Comparison of ENCODE assay signal across 8 mouse cellular contexts in genomic region chr11:3167571-3168001, GRCm38 (mm10). TPM values are rescaled to one million over a fixed set of nuclear protein-coding genes. Genes with fewer than 3 reads are reported as not detected.
A peak's percentile ranks its signal among the peaks of the same experiment; 100 is the strongest.
DNase-seq lines count a peak whose midpoint lies in the region; ATAC-seq lines count a peak whose summit lies in the region.
"Not testable (repeated sequence)": the region's sequence is repeated elsewhere in the genome, so short reads cannot be mapped to it uniquely, and the experiment has no call there.

No protein-coding gene starts in this region.

- H3K27me3 ChIP-seq in forebrain, embryonic 16.5 days (replicated peaks; ENCODE audit: control insufficient read depth, insufficient read depth, low read length): not testable (repeated sequence)

- H3K36me3 ChIP-seq in forebrain, embryonic 16.5 days (ENCODE audit: control insufficient read depth, insufficient read depth): not testable (repeated sequence)

- 68% methylated on average over 4 of the region's 4 CpGs for WGBS in forebrain, embryonic 16.5 days

- not testable (repeated sequence) for H3K4me2 ChIP-seq in forebrain, embryonic 16.5 days (ENCODE audit: low read length)

- intact Hi-C loops in left cerebral cortex, postnatal 25 days (cut with DNase I): not testable (repeated sequence)

- not testable (repeated sequence) for H3K9me3 ChIP-seq in forebrain, embryonic 16.5 days (ENCODE audit: control insufficient read depth, low read length)

- DNase-seq in 3T3-L1 (ENCODE audit: low read depth, low spot score): peak; percentile 31
- DNase-seq in adrenal gland, adult (ENCODE audit: inconsistent age in 2 of 2, low spot score in 1 of 2): peak; percentile 46 to 85
- peak; percentile 75 to 79 for DNase-seq in heart, adult 9 months (ENCODE audit: low spot score in 2 of 2)
- DNase-seq in kidney, adult 18-20 months: peak; percentile 72
- peak; percentile 50 to 61 for DNase-seq in left cerebral cortex, postnatal 25 days (ENCODE audit: low spot score in 2 of 2)
- DNase-seq in testis, postnatal 10 days (ENCODE audit: low spot score): peak; percentile 77

- not testable (repeated sequence) for H3K27ac ChIP-seq in forebrain, embryonic 16.5 days (ENCODE audit: low read length)

- not testable (repeated sequence) for H3K4me3 ChIP-seq in forebrain, embryonic 16.5 days (replicated peaks; ENCODE audit: low read length)

- 0 out of 2 replicates have a peak, but pooled peaks have one; percentile 4 for ATAC-seq in forebrain, embryonic 16.5 days
- peak; percentile 2; the same call in 1 of the 2 replicates for ATAC-seq in monocyte, adult 5-6 weeks (replicated peaks; ENCODE audit: insufficient number of reproducible peaks, low FRiP score, low TSS enrichment, poor library complexity, severe bottlenecking)

- not testable (repeated sequence) for H3K9ac ChIP-seq in forebrain, embryonic 16.5 days (replicated peaks; ENCODE audit: low read depth, low read length)

- H3K4me1 ChIP-seq in forebrain, embryonic 16.5 days (replicated peaks; ENCODE audit: control insufficient read depth, insufficient read depth, low read length): not testable (repeated sequence)

RNA-seq across cellular contexts. Expression of gene Sfi1, which starts 25.7 kb away (rescaled TPM):
- polyA plus RNA-seq in forebrain, embryonic 16.5 days (2015; fragmentation: Nextera tagmentation; extraction: Ambion mirVana): 17.2 and 23.9 TPM in 2 replicates
- total RNA-seq in left cerebral cortex, postnatal 25 days (2021): 10 to 100 TPM; 48.2 to 69.5 TPM
- 30.9 to 63.3 TPM (median 32.0 TPM) in 3 replicates for total RNA-seq in monocyte, adult 5-6 weeks (2017)

RNA-seq across cellular contexts. Expression of gene Eif4enif1, which starts 34.6 kb away (rescaled TPM):
- polyA plus RNA-seq in forebrain, embryonic 16.5 days (2015; fragmentation: Nextera tagmentation; extraction: Ambion mirVana): 40.9 and 54.9 TPM in 2 replicates
- total RNA-seq in left cerebral cortex, postnatal 25 days (2021): 10 to 100 TPM; 68.7 to 71.5 TPM
- total RNA-seq in monocyte, adult 5-6 weeks (2017): 63.9 to 84.5 TPM (median 83.3 TPM) in 3 replicates
